Mouse (Mus musculus) yolk sac, embryonic 10.5 days (tissue): ENCODE data around the gene Mpeg1.

Source experiments
- DNase-seq: peaks from one replicate; pipeline ENCODE4 v3.0.0-alpha.2; 2017; ENCODE audit warnings: low spot score

Gene Mpeg1

GRCm38 (mm10) chr19:12460282-12461249, at the start of gene Mpeg1:
TSS of gene Mpeg1 (plus strand) at chr19:12460779.
- DNase-seq: no peak

- DNase-seq: no peak
These were observed 46.8 kb upstream of the Mpeg1 start for GRCm38 (mm10) chr19:12413737-12414136.

DNA sequence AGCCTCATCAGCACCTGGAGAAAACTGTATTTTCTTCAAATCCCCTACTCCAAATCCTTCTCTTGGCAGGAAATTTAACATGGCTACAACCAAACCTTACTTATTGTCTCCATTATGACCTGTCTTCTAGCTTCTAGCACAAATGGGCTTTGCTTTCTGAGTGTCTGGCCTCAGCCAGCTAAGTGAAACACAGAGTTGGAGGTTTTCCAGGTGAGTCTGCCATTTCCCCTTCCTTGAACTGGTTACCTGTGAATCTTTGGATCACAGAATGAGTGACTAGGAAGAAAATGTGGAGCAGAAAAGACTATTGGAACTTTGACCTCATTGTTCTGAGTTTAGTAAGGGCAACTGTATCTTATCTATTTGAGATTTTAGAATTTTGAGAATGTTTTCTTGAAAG, 43.2 kb upstream of the Mpeg1 start, which contains the start of gene Olfr1441:
Gene Olfr1441 (plus strand): TSS at position 73 of the 400 bp plus-strand sequence.
- DNase-seq: no peak

DNA sequence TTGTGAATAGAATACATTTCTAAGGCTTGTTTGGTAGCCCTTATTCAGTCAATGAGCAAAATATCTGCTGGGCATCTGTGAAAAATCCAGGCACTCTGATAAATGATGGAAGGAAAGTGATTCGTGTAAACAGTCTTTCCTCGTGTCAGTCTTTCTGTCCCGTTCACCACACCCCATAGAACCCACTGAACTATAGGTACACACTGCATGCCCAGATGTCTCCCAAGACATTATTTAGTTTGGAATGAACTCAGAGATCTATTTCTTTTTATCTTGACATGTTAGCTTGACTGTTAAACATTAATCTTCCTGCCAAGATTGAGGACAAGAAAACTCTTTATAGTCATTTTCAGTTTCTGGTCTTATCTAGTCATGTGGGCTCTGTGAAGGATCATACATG, 42.3 kb upstream of the Mpeg1 start:
- no peak for DNase-seq

DNA sequence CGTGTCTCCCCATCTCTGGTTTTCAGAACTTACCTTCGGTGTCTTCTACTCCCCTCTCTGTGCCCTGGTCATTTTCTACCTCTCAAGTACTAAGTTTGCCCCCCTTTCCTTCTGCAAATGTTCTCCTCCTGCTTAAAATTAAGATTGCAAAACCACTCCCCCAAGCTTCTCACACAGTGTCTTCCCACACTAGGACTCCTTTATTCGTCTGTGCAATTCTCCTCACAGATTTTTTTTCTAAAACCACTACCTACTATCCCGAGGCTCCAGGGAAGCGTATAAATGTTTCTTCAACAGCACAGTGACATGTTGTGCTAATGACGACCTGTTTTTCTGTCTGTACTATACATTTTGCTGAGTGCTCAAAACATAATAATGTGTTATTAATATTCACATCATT, 40.0 kb upstream of the Mpeg1 start:
- no peak for DNase-seq

DNA sequence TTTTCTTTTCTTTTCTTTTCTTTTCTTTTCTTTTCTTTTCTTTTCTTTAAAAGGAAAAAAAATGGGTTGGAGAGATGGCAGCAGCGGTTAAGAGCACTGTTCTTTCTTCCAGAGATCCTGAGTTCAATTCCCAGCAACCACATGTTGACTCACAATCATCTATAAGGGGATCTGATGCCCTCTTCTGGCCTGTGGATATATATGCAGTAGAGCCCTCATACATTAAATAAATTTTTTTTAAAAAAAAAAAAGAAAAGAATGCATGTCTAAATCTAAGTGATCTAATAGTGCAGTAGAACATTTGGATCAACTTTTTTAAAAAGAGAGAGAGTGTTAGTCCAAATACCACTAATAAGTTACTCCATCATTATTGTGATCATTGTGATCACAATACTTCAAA, 38.9 kb upstream of the Mpeg1 start:
- no peak for DNase-seq

- no peak for DNase-seq
These were observed 33.5 kb upstream of the Mpeg1 start for GRCm38 (mm10) chr19:12427101-12427500.

GRCm38 (mm10) chr19:12427605-12428004, 33.0 kb upstream of the Mpeg1 start, which contains the start of gene Pfpl:
TSS of gene Pfpl (plus strand) at chr19:12427905.
- DNase-seq: no peak

DNA sequence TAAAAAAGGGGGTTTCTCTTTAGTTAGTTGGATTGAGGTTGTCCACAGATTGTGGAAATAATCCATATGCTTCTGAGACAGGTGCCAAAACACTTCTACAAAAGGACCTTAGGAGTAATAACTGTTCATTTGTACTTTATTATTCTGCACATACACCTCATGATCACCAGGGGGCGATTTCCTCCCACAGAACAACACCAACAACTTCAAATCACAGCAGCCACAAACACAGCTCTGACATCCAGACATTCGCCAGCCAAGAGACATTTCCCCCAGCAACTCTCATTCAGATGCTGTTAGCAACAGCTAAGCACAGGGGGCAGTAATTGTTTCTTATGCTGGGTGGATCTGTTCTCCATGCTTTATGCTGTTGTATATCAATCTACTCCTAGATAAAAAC, 27.5 kb upstream of the Mpeg1 start:
- peak; percentile 22 for DNase-seq

DNA sequence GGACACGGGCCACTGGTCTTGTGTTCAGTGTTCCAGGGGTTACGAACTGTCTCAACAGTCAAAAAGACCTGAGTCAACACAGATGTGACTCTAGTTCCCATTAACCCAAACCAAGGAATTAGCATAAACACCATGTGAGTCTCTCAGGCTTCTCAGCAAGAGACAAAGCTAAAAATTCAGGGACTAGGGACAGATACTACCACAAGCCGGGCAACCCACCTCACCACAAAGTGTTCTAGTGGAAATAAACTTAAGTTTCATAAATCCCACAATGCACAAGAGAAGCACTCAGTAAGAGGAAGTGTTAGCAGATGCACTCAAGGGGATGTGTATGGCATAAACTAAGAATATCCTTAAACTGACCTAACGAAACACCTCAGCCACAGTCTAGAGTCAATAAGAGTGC, 25.6 kb upstream of the Mpeg1 start:
- no peak for DNase-seq

DNA sequence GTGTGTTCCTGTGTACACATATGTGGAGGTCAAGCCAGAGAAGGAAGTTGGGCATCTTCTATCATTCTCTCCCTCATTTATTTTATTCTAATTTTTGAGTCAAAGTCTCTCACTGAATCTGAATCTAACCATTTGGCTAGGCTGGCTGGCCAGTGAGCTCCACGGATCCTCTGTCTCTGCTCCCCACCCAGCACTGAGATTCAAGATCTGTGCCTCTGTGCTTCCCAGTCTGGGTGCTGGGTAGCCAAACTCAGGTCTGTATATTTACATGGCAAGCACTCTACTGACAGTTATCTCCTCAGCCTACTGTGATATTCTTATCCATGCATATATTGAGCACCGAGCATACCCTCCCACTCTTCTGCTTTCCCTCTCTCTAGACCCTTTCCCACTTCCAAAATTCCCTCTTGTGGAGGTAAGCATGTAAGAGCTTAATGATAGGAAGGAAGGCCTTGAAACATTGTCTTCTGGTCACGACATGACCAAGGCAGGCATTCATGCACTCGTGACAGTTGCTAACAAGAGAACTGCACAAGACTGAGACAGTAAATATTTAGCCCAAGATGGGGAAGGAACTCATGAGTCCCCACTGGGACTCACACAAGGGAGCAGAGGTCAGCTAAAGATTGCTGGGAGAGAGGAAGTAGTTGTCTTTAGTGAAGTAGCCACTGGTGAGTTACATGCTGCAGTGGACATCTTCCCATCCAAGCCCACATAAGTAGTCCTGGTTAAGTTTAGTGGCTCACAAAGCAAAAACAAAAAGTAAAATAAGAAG, 24.6 kb upstream of the Mpeg1 start:
- no peak for DNase-seq

- no peak for DNase-seq
These were observed 21.0 kb upstream of the Mpeg1 start for GRCm38 (mm10) chr19:12439581-12439980.

DNA sequence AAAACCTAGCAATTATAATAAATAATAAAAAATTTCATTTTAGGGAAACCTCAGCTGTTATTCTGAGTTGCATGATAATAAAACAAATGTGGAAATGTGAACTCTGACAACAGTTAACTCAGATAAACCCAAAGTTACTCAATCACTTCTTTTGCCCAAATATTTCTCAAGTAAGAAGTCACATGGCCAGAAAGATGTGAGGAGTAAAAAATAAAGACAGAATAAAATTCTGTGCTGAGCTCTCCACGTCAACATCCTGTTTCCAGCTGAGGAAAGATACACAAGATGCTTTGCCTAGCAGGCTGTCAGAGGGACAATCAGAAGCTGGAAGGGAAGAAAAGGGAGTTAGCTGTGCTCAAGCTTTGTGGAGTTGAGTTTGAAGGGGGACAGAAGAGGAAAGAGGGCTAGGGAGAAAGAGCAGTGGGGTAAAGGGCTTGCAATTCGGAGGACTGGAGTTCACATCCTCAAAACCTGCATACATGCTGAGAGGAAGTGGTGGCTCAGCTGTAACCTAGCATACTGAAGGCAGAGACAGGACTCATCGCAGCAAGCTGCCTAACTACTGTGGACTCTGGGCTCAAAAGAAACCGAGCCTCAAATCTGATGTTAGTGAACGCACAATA, 20.4 kb upstream of the Mpeg1 start:
- DNase-seq: no peak

DNA sequence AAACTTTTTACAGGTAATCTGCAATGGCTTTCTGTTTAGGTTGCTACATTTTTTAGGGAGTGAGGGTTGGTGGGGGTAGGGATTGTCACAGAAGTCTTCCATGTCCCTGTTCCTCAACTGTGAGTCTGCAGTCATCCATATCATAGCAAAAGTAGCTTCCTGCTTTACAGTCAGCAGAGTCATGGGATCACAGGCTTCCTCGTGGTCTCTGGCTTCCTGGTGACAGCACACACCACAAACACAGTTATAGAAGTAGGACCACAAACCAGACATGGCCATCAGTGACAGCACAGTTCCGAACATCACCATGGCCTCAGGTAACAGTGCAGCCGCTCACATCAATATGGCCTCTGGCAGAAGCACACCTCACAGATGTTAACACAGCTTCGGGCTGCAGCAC, 18.0 kb upstream of the Mpeg1 start:
- no peak for DNase-seq

DNA sequence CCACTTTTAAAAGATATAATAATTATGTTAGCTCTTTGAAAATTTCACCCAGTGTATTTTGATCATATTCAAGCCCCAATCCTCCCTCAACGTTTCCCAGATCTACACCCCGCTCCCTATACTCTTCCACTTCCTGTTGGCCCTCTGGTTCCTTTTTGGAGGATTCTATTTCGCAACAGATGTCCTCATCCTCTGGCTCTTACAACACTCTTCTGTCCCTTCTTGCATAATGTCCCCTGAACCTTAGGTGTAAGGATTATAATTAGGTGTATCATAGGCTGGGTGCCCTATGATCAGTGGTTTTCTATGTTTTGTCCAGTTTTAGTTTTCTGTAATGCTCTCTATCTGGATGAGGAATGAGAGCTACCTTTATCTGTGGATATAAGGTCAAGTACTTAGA, 15.6 kb upstream of the Mpeg1 start:
- DNase-seq: no peak

- no peak for DNase-seq
These were observed 3.0 kb upstream of the Mpeg1 start for GRCm38 (mm10) chr19:12457401-12458066.

- DNase-seq: no peak
These were observed 1.1 kb upstream of the Mpeg1 start for GRCm38 (mm10) chr19:12459516-12459915.

DNA sequence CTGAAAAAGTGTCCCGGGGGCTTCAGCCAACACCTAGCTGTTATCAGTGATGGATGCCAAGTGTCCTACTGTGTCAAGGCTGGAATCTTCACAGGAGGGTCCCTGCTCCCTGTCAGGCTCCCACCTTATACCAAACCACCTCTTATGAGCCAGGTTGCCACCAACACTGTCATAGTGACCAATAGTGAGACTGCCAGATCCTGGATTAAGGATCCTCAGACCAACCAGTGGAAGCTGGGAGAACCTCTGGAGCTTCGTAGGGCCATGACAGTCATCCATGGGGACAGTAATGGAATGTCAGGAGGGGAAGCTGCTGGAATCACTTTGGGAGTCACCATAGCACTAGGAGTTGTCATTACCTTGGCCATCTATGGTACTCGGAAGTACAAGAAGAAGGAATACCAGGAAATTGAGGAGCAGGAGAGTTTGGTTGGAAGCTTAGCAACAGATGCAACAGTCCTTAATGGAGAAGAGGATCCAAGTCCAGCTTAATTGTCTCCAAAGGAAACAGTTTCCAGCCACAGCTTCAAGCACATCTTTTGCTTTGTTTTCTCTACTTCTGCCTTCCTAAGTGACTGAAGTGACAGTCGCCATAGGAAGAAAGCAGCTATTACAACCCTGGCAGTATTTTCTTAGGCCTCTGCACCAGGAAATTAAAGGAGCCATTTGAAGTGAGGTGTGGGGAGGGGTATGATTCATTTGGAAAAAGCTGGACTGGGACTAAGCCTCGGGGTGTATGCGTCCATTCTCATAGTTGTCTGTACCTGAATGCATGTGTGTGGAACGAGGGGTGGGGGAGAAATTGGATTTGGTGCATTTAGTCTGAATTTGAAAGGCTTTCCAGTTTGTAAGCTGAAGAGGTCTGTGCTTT, 2.5 kb downstream of the Mpeg1 start:
- DNase-seq: no peak

DNA sequence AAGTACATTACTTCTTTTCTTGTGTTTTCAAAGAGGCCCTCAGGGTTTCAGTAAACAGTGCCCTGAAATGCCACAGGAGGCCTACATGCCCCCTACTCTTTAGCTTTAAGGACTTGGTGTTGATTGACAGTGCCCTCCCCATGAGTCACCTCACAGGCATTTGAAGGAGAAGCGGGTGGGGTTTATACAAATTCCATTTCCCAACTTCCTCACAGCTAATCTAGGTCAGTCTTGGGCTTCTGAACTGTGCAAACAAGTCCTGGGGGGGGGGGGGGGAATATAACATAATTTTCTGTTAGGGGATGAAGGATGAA, 3.1 kb downstream of the Mpeg1 start:
- no peak for DNase-seq

GRCm38 (mm10) chr19:12464127-12464526, 3.5 kb downstream of the Mpeg1 start:
- DNase-seq: no peak

GRCm38 (mm10) chr19:12464674-12465073, 4.1 kb downstream of the Mpeg1 start:
- no peak for DNase-seq
